Mouse (Mus musculus): ENCODE results near the gene Capns2. TPM values are rescaled to one million over a fixed set of nuclear protein-coding genes. Genes with fewer than 3 reads are reported as not detected.

Gene Capns2
- not detected in 2 replicates for polyA plus RNA-seq (2015; fragmentation: Nextera tagmentation; extraction: Ambion mirVana)

GRCm38 (mm10) chr8:92901107-92901506, at the start of gene Capns2:
TSS of gene Capns2 (plus strand) at chr8:92901407.
- no peak for ATAC-seq
- no peaks in the 10 kb centered on the region for H3K4me1 ChIP-seq (ENCODE audit: insufficient read depth)
- TF ChIP-seq CTCF (IDR thresholded peaks at IDR 0.05; ENCODE audit: low read depth), result no peak
- no peak for TF ChIP-seq EP300 (IDR thresholded peaks at IDR 0.05; ENCODE audit: low read depth)

DNA sequence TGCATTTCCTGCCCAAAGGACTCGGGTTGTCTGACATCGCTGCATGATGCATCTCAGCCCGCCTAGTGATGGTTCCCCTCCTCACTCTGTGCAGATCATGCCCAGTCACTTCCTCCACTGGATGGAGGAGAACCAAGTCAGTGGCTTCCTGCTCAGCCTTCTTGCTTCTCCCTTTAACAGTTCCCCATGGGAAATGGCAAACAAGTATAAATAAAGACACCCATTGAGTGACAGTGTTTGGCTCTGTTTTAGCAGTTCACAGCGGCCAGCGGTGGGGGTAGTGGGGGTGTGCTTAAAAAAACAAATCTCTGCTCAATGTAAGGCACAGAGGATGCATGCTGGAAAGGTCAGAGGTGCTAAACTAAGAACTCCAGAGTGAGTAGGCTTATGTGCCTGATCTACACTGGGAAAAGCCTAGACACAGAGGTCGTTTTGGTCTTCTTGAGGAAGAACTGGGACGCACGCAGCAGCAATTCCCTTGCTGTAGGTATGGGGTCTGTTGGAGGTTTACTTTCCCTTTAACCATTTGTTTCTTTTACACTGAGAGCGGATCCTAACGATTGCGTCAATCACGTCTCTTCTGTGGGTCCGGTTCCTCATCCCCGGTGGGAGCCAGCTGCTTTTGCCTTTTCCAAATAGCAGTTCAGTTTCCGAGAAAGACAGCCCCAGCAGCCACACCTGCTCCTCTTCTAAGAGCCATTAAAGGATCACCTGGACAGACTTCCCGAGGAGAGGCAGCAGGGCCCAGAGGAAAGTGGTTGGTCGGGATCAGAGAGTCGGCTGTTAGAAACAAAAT, 47.8 kb upstream of the Capns2 start:
- Histone ChIP-seq H3K9ac (replicated peaks) (no peak overlapping the region), H3K4me3 (ENCODE audit: low read depth, low read length) (no peak overlapping the region), H3K4me2 (ENCODE audit: low read depth, low read length) (peak overlapping the region; percentile 47), H3K9me3 (ENCODE audit: low read length) (no peaks in the 10 kb centered on the region), H3K4me1 (ENCODE audit: insufficient read depth) (peaks cover 2% of the 10 kb centered on the region; the same call in 1 of the 2 replicates), H3K36me3 (replicated peaks; ENCODE audit: insufficient read depth, low read length) (no peaks in the 10 kb centered on the region), H3K27ac (ENCODE audit: low read depth) (peak overlapping the region; percentile 60), H3K27me3 (ENCODE audit: insufficient read depth, low read length) (0 out of 2 replicates have a peak, but pooled peaks cover 9% of the 10 kb centered on the region)
- TF ChIP-seq EP300 (IDR thresholded peaks at IDR 0.05; ENCODE audit: low read depth) (no peak), CTCF (IDR thresholded peaks at IDR 0.05; ENCODE audit: low read depth) (no peak)
- ATAC-seq (peak; percentile 41; the same call in 1 of the 2 replicates), DNase-seq (peak; percentile 18)
- WGBS (ENCODE audit: insufficient replicate concordance), result 32% methylated on average over 18 of the region's 18 CpGs

More at GRCm38 (mm10) chr8:92901107-92901506, at the start of gene Capns2:
- no peak for DNase-seq
- 88% methylated on average over 5 of the region's 5 CpGs for WGBS (ENCODE audit: insufficient replicate concordance)
- Histone ChIP-seq H3K9me3 (ENCODE audit: low read length) (no peaks in the 10 kb centered on the region), H3K4me2 (ENCODE audit: low read depth, low read length) (no peak within 1 kb of the TSS), H3K9ac (replicated peaks) (no peak within 1 kb of the TSS), H3K27ac (ENCODE audit: low read depth) (no peak within 1 kb of the TSS), H3K4me3 (ENCODE audit: low read depth, low read length) (no peak within 1 kb of the TSS), H3K27me3 (ENCODE audit: insufficient read depth, low read length) (no peaks in the 10 kb centered on the region), H3K36me3 (replicated peaks; ENCODE audit: insufficient read depth, low read length) (no peaks in the 10 kb centered on the region)

GRCm38 (mm10) chr8:92854673-92855072, 46.5 kb upstream of the Capns2 start:
- ATAC-seq (no peak), DNase-seq (no peak)
- Histone ChIP-seq H3K27me3 (ENCODE audit: insufficient read depth, low read length) (0 out of 2 replicates have a peak, but pooled peaks cover 9% of the 10 kb centered on the region), H3K4me3 (ENCODE audit: low read depth, low read length) (peak overlapping the region; percentile 61; the same call in 1 of the 2 replicates), H3K9me3 (ENCODE audit: low read length) (no peaks in the 10 kb centered on the region), H3K27ac (ENCODE audit: low read depth) (peak overlapping the region; percentile 64; the same call in 1 of the 2 replicates), H3K36me3 (replicated peaks; ENCODE audit: insufficient read depth, low read length) (no peaks in the 10 kb centered on the region), H3K4me2 (ENCODE audit: low read depth, low read length) (peak overlapping the region; percentile 84), H3K9ac (replicated peaks) (no peak overlapping the region), H3K4me1 (ENCODE audit: insufficient read depth) (peaks cover 2% of the 10 kb centered on the region; the same call in 1 of the 2 replicates)
- TF ChIP-seq CTCF (IDR thresholded peaks at IDR 0.05; ENCODE audit: low read depth) (no peak), EP300 (IDR thresholded peaks at IDR 0.05; ENCODE audit: low read depth) (no peak)
- WGBS (ENCODE audit: insufficient replicate concordance), result 59% methylated on average over 3 of the region's 3 CpGs

- peak within 1 kb of the TSS; percentile 61 for H3K9ac ChIP-seq (replicated peaks)
- WGBS (ENCODE audit: insufficient replicate concordance), result 1% methylated on average over 48 of the region's 50 CpGs
These were observed 45.9 kb upstream of the Capns2 start, which contains the start of gene Lpcat2 for GRCm38 (mm10) chr8:92855171-92855894. TSS of gene Lpcat2 (plus strand) at chr8:92855339.

GRCm38 (mm10) chr8:92856273-92856986, 44.8 kb upstream of the Capns2 start:
- ATAC-seq (no peak), DNase-seq (no peak)
- TF ChIP-seq CTCF (IDR thresholded peaks at IDR 0.05; ENCODE audit: low read depth) (no peak), EP300 (IDR thresholded peaks at IDR 0.05; ENCODE audit: low read depth) (no peak)
- H3K9me3 ChIP-seq (ENCODE audit: low read length), result no peaks in the 10 kb centered on the region
- H3K4me3 ChIP-seq (ENCODE audit: low read depth, low read length), result peak overlapping the region; percentile 61
- H3K36me3 ChIP-seq (replicated peaks; ENCODE audit: insufficient read depth, low read length), result no peaks in the 10 kb centered on the region
- peak overlapping the region; percentile 36; the same call in 1 of the 2 replicates for H3K27ac ChIP-seq (ENCODE audit: low read depth)
- peak overlapping the region; percentile 84 for H3K4me2 ChIP-seq (ENCODE audit: low read depth, low read length)
- H3K4me1 ChIP-seq (ENCODE audit: insufficient read depth), result peaks cover 2% of the 10 kb centered on the region; the same call in 1 of the 2 replicates
- 30% methylated on average over 7 of the region's 7 CpGs for WGBS (ENCODE audit: insufficient replicate concordance)
- 0 out of 2 replicates have a peak, but pooled peaks cover 9% of the 10 kb centered on the region for H3K27me3 ChIP-seq (ENCODE audit: insufficient read depth, low read length)
- H3K9ac ChIP-seq (replicated peaks), result no peak overlapping the region

More at GRCm38 (mm10) chr8:92855171-92855894, 45.9 kb upstream of the Capns2 start, which contains the start of gene Lpcat2:
- peaks cover 2% of the 10 kb centered on the region; the same call in 1 of the 2 replicates for H3K4me1 ChIP-seq (ENCODE audit: insufficient read depth)
- no peaks in the 10 kb centered on the region for H3K9me3 ChIP-seq (ENCODE audit: low read length)
- H3K4me3 ChIP-seq (ENCODE audit: low read depth, low read length), result peak within 1 kb of the TSS; percentile 61
- peak within 1 kb of the TSS; percentile 64 for H3K27ac ChIP-seq (ENCODE audit: low read depth)
- no peaks in the 10 kb centered on the region for H3K36me3 ChIP-seq (replicated peaks; ENCODE audit: insufficient read depth, low read length)
- ATAC-seq (peak; percentile 59; the same call in 1 of the 2 replicates), DNase-seq (peak; percentile 76)
- H3K27me3 ChIP-seq (ENCODE audit: insufficient read depth, low read length), result 0 out of 2 replicates have a peak, but pooled peaks cover 9% of the 10 kb centered on the region
- TF ChIP-seq CTCF (IDR thresholded peaks at IDR 0.05; ENCODE audit: low read depth) (no peak), EP300 (IDR thresholded peaks at IDR 0.05; ENCODE audit: low read depth) (no peak)
- peak within 1 kb of the TSS; percentile 84 for H3K4me2 ChIP-seq (ENCODE audit: low read depth, low read length)
